In genomic region chr5:134255294-134255693, GRCm38 (mm10) we compare ENCODE assay signal across 16 mouse cellular contexts. TPM values are rescaled to one million over a fixed set of nuclear protein-coding genes. Genes with fewer than 3 reads are reported as not detected.
DNase-seq lines count a peak whose midpoint lies in the region.
"Had no signal": no experiment of that assay in that cellular context is flagged by ENCODE, and none has a peak within 500 bp of the region (broad histone marks: within the 10 kb centered on the region; RNA-seq: fewer than 3 reads in every experiment).

No protein-coding gene starts in this region.

- peak; percentile 56 to 57 for DNase-seq in frontal cortex, postnatal 36 days (ENCODE audit: low spot score in 2 of 2)
- DNase-seq in frontal cortex, postnatal 14 days (ENCODE audit: low spot score in 2 of 2) = no peak
- peak; percentile 49 to 62 for DNase-seq in left cerebral cortex, postnatal 14 days (ENCODE audit: low spot score in 2 of 2)
- DNase-seq in left cerebral cortex, postnatal 10 days (ENCODE audit: extremely low spot score in 1 of 2, low spot score in 2 of 2) = no peak
- peak; percentile 76 for DNase-seq in right cerebral cortex, adult 18-20 months
- no peak for DNase-seq in right cerebral cortex, postnatal 4 days
- peak; percentile 54 to 64 for DNase-seq in left cerebral cortex, postnatal 36 days (ENCODE audit: low spot score in 2 of 2)
- DNase-seq in embryo, embryonic 10 days (ENCODE audit: low spot score) = no peak
- DNase-seq: adrenal gland, postnatal 10 days; cerebellum, adult 11-12 months; cerebellum, adult 9-11 months; embryo, embryonic 11 days; gastrocnemius, adult 2 months; gastrocnemius, postnatal 25 days; heart, adult 18-20 months; heart, postnatal 14 days had no signal

- intact Hi-C loops in left cerebral cortex, postnatal 14 days (cut with DNase I) = loop anchor here (10.0 kb wide), 1 partner anchor 90 kb away; no protein-coding TSS in a partner anchor
- intact Hi-C loops in left cerebral cortex, postnatal 10 days (cut with DNase I) = no loop called here
- intact Hi-C loops in left cerebral cortex, postnatal 36 days (cut with DNase I) = no loop called here

RNA-seq across cellular contexts. Expression of gene Ncf1, which starts 25.9 kb away (rescaled TPM):
- total RNA-seq in left cerebral cortex, postnatal 14 days (2021) = 1 to 10 TPM; 6.7 to 9.2 TPM
- 1 to 10 TPM; 5.7 to 8.3 TPM for total RNA-seq in left cerebral cortex, postnatal 10 days (2021)
- total RNA-seq in left cerebral cortex, postnatal 36 days (2021) = 1 to 10 TPM; 6.5 to 7.2 TPM

RNA-seq across cellular contexts. Expression of gene Gtf2i, which starts 59.3 kb away (rescaled TPM):
- 100 to 1,000 TPM; 205 to 240 TPM for total RNA-seq in left cerebral cortex, postnatal 14 days (2021)
- total RNA-seq in left cerebral cortex, postnatal 10 days (2021) = 100 to 1,000 TPM; 186 to 207 TPM
- total RNA-seq in left cerebral cortex, postnatal 36 days (2021) = 100 to 1,000 TPM; 212 to 223 TPM

Comparison
In these comparisons a context has a peak if more than half of its experiments do, and no peak if none do; other contexts are left out.
1. DNase-seq: peak in frontal cortex, postnatal 36 days (2 of 2), left cerebral cortex, postnatal 14 days (2 of 2), right cerebral cortex, adult 18-20 months (single experiment) and left cerebral cortex, postnatal 36 days (2 of 2); none in frontal cortex, postnatal 14 days (0 of 2), left cerebral cortex, postnatal 10 days (0 of 2), right cerebral cortex, postnatal 4 days (single experiment) and embryo, embryonic 10 days (single experiment).